Mouse (Mus musculus): ENCODE results near the gene Cct6b. TPM values are rescaled to one million over a fixed set of nuclear protein-coding genes. Genes with fewer than 3 reads are reported as not detected.
"Not testable (repeated sequence)": the region's sequence is repeated elsewhere in the genome, so short reads cannot be mapped to it uniquely, and the experiment has no call there.

Gene Cct6b
- total RNA-seq, 4 experiments from 2014 or later = 0.19 to 0.28 (median 0.27) TPM

DNA sequence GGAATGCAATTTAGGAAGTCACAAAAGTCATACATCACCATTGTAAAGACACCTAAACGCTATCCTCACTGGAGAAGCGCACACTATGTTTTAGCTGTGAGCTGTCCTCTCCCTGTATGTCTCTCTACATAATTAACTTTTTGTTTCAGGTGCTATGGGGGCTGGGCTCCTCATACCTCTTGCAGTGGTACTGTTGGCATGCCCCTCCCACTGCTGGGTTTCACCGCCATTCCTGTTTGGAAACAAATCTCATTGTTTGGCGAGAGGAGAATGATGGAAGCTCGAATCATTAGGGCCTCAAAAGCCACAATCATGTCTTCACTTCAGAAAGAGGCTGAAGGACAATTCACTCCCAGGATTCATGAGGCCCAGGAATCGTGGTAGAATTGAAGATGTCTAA is 59.0 kb downstream of the Cct6b start:
- DNase-seq (ENCODE audit: low spot score) = no peak

- DNase-seq (ENCODE audit: low spot score) = no peak
Measured at GRCm38 (mm10) chr11:82699865-82700410, 64.2 kb downstream of the Cct6b start.

GRCm38 (mm10) chr11:82695930-82696329 is 68.2 kb downstream of the Cct6b start:
- DNase-seq (ENCODE audit: low spot score) = no peak

DNA sequence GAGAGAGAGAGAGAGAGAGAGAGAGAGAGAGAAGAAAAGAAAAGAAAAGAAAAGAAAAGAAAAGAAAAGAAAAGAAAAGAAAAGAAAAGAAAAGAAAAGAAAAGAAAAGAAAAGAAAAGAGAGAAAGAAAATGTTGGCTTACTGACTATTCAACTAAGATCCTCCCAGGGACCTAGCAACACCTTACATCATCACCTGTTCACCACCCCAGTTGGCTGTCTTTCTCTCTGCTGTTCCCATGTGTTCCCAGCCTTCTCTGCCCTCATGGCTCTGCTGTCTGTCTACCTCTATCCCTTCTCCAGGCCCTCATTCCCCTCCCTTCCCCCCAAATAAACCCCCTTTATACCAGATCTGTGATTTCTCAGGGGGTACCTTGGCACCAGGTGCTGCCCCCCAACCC is 69.2 kb downstream of the Cct6b start:
- not testable (repeated sequence) for DNase-seq (ENCODE audit: low spot score)

- DNase-seq (ENCODE audit: low spot score) = no peak
Measured at GRCm38 (mm10) chr11:82692668-82693067, 71.5 kb downstream of the Cct6b start.

DNA sequence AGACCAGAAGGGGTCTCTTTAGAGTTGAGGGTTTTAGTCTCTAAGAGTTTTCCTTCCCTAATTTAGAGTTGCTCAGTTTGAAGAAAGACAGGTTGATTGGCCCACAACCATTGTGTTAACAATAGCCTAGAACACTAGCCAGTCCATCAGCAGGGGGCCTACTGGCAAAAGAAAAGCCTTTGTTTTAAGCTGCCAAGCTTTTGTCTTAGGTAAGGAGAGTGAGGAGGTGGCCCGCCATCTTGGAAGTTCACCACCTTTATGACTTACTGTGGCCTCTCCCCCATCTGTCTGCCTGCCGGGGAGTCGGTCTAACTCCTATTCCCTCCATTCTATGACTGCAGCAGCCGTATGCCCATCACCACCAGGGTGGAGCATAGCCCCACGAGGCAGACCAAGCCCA is 73.6 kb downstream of the Cct6b start:
- no peak for DNase-seq (ENCODE audit: low spot score)

- no peak for DNase-seq (ENCODE audit: low spot score)
Measured at GRCm38 (mm10) chr11:82687668-82688067, 76.5 kb downstream of the Cct6b start.

GRCm38 (mm10) chr11:82684676-82685075 is 79.4 kb downstream of the Cct6b start:
- peak; percentile 24 for DNase-seq (ENCODE audit: low spot score)

DNA sequence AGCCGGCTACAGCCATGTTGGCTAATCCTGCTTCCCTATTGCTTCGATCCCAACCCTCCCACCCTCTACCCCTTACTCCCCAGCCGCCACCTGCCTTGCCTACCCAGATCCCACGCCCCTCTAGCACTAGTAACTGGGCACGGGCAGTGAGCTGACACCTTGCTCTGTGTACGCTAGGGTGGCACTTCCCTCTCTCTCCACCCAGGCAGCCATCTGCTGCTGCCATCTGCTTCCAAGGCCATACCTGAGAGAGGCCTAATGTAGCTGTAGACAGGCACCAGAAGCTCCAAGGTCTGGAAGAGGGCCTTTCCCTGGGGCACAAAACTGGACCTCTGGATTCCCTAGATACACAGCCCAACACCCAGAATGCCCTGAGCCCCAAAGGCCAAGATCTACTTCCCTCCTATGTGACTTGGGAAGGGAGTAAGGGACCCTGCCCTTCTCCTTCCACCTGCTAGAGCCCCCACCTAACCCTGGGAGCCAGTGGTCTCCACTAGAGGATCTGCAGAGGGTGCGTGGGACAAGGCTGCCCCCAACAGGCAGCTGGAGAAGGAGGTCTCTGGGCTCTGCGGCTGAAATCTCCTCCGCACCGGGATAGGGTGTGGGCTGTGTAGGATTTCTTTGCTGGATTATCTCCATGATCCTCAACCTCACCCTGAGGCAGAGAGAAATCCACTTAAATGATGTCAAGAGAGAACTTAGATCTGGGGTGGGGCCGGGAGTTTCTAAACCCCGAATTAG is 80.2 kb downstream of the Cct6b start:
- DNase-seq (ENCODE audit: low spot score) = no peak

GRCm38 (mm10) chr11:82678561-82678960 is 85.6 kb downstream of the Cct6b start:
- no peak for DNase-seq (ENCODE audit: low spot score)

Other genes with a start within 250 kb of the Cct6b start
- gene Zfp830, start within 50 bp of the Cct6b start, total RNA-seq (2022) = 10 to 100 TPM; 12.4 to 13.9 (median 13.1) TPM
- 10 to 100 TPM; 13.7 to 16.8 (median 16.6) TPM for gene Lig3, start 16.8 kb upstream of the Cct6b start, total RNA-seq (2022)
- 1 to 10 TPM; 3.8 to 4.7 (median 4.7) TPM for gene Rffl, start 106.9 kb upstream of the Cct6b start, total RNA-seq (2022)
- gene Rad51d, start 126.3 kb upstream of the Cct6b start, total RNA-seq (2022) = 10 to 100 TPM in 2 of 4 experiments, 1 to 10 TPM in 2; 7.8 to 10.9 (median 9.9) TPM
- gene Fndc8, start 127.8 kb upstream of the Cct6b start, total RNA-seq (2022) = not detected
- gene Nle1, start 144.1 kb upstream of the Cct6b start, total RNA-seq (2022) = 10 to 100 TPM in 2 of 4 experiments, 1 to 10 TPM in 2; 7.0 to 13.0 (median 9.7) TPM
- gene Unc45b, start 146.2 kb upstream of the Cct6b start, total RNA-seq (2022) = 100 to 1,000 TPM; 170 to 223 (median 177) TPM
- 10 to 100 TPM; 43.9 to 65.9 (median 55.1) TPM for gene Slfn5, start 187.0 kb upstream of the Cct6b start, total RNA-seq (2022)
- gene Slfn9, start 227.5 kb upstream of the Cct6b start, total RNA-seq (2022) = under 1 TPM; 0.56 to 0.72 (median 0.62) TPM

Data from heart, adult 8-10 months (tissue).